Mouse (Mus musculus): ENCODE results near the gene Olfr1418. TPM values are rescaled to one million over a fixed set of nuclear protein-coding genes. Genes with fewer than 3 reads are reported as not detected.

Olfr1418 gene
- total and polyA plus RNA-seq, 3 experiments: 0.11 TPM; not detected in 2

DNA sequence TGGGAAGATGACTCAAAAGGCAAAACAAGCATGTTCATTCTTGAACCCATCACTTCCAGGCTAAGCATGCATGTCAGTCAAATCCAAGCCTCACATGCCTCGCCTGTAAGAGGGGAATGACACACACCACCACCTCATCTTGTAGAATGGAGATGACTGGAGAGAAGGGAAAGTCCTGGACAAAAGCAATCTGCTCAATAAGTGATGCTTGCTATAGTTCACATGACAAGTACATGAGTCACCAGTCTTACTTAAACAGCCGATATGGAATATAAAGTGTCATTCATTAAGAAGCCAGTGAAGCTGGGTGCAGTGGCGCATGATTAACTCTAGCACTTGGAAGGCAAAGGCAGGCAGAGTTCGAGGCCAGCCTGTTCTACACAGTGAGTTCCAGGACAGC is 47.7 kb downstream of the Olfr1418 start:
- Histone ChIP-seq H3K36me3 (replicated peaks) (no peaks in the 10 kb centered on the region), H3K4me1 (ENCODE audit: insufficient read depth, low read depth, low read length) (no peaks in the 10 kb centered on the region), H3K9me3 (replicated peaks) (no peaks in the 10 kb centered on the region), H3K27me3 (ENCODE audit: insufficient read depth, low read length) (peaks cover 39% of the 10 kb centered on the region), H3K4me3 (ENCODE audit: low read depth, low read length) (no peak overlapping the region)
- ATAC-seq (ENCODE audit: extremely low read depth, insufficient number of reproducible peaks, low FRiP score, poor library complexity, severe bottlenecking) (no peak), DNase-seq (ENCODE audit: low spot score) (no peak)
- TF ChIP-seq GATA2 (IDR thresholded peaks at IDR 0.05; ENCODE audit: borderline replicate concordance, low read depth, low read length): no peak

DNA sequence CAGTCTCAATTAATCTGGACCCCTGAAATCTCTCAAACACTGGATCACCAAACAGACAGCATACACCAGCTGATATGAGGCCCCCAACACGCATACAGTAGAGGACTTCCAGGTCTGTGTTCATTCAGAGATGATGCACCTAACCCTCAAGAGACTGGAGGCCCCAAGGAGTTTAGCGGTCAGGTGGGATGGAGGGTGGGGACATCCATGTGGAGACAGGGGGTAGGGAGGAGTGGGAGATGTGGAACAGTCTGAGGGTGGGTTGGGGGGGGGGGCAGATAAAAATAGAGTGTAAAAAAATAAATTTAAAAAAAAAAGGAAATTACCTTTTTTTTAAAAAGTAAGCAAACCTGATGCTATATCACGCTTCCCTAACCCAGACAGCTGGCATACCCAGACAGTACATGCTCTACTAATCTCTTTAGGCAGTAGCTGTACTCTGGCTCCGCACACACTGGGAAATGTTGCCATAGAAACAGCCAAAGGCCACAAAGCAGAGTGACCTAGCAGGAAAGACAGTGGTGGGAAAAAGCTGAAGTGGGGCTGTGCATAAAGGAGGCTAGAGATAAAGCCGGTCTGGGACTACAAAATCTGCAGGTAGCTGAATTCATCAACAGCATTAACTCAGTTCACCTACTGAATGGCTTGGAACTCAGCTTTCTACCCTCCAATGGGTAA is 49.0 kb downstream of the Olfr1418 start:
- Histone ChIP-seq H3K4me1 (ENCODE audit: insufficient read depth, low read depth, low read length) (peaks cover 4% of the 10 kb centered on the region; the same call in 1 of the 2 replicates), H3K27me3 (ENCODE audit: insufficient read depth, low read length) (peaks cover 37% of the 10 kb centered on the region), H3K9me3 (replicated peaks) (no peaks in the 10 kb centered on the region), H3K4me3 (ENCODE audit: low read depth, low read length) (no peak overlapping the region), H3K36me3 (replicated peaks) (no peaks in the 10 kb centered on the region)
- ATAC-seq (ENCODE audit: extremely low read depth, insufficient number of reproducible peaks, low FRiP score, poor library complexity, severe bottlenecking) (no peak), DNase-seq (ENCODE audit: low spot score) (no peak)
- TF ChIP-seq POLR2AphosphoS5 (IDR thresholded peaks at IDR 0.05; ENCODE audit: insufficient replicate concordance, low read depth, low read length): no peak
- TF ChIP-seq CTCF (IDR thresholded peaks at IDR 0.05; ENCODE audit: low read depth, low read length): no peak
- no peak for TF ChIP-seq GATA1 (IDR thresholded peaks at IDR 0.05; ENCODE audit: borderline replicate concordance, low read length)
- TF ChIP-seq GATA2 (IDR thresholded peaks at IDR 0.05; ENCODE audit: borderline replicate concordance, low read depth, low read length): no peak
- no peak for TF ChIP-seq TAL1 (conservative IDR thresholded peaks at IDR 0.05; ENCODE audit: low read depth, low read length)

DNA sequence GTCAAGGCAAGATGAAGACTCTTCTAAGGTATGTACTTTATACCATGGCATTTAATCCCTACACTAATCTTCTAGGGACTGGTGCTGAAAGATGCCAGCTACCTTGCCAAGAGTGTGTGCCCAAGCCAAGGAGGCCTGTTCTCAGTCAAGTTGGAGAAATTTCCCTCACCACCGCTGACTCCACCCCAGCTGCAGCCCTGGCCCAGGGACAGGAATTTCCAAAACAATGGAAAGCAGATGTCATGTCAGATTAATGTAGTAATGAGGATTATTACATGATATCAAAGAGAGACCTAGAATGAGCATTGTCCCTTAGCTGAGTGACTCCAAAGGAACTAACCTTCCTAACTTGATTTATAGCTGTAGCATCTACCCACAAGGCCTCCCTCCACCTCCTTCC is 50.0 kb downstream of the Olfr1418 start:
- no peaks in the 10 kb centered on the region for H3K36me3 ChIP-seq (replicated peaks)
- TF ChIP-seq CTCF (IDR thresholded peaks at IDR 0.05; ENCODE audit: low read depth, low read length) (no peak), GATA2 (IDR thresholded peaks at IDR 0.05; ENCODE audit: borderline replicate concordance, low read depth, low read length) (no peak), POLR2AphosphoS5 (IDR thresholded peaks at IDR 0.05; ENCODE audit: insufficient replicate concordance, low read depth, low read length) (no peak), GATA1 (IDR thresholded peaks at IDR 0.05; ENCODE audit: borderline replicate concordance, low read length) (no peak), TAL1 (conservative IDR thresholded peaks at IDR 0.05; ENCODE audit: low read depth, low read length) (no peak)
- DNase-seq (ENCODE audit: low spot score): no peak
- peaks cover 4% of the 10 kb centered on the region; the same call in 1 of the 2 replicates for H3K4me1 ChIP-seq (ENCODE audit: insufficient read depth, low read depth, low read length)
- H3K9me3 ChIP-seq (replicated peaks): no peaks in the 10 kb centered on the region
- no peak overlapping the region for H3K4me3 ChIP-seq (ENCODE audit: low read depth, low read length)
- ATAC-seq (ENCODE audit: extremely low read depth, insufficient number of reproducible peaks, low FRiP score, poor library complexity, severe bottlenecking): no peak
- H3K27me3 ChIP-seq (ENCODE audit: insufficient read depth, low read length): peaks cover 35% of the 10 kb centered on the region

DNA sequence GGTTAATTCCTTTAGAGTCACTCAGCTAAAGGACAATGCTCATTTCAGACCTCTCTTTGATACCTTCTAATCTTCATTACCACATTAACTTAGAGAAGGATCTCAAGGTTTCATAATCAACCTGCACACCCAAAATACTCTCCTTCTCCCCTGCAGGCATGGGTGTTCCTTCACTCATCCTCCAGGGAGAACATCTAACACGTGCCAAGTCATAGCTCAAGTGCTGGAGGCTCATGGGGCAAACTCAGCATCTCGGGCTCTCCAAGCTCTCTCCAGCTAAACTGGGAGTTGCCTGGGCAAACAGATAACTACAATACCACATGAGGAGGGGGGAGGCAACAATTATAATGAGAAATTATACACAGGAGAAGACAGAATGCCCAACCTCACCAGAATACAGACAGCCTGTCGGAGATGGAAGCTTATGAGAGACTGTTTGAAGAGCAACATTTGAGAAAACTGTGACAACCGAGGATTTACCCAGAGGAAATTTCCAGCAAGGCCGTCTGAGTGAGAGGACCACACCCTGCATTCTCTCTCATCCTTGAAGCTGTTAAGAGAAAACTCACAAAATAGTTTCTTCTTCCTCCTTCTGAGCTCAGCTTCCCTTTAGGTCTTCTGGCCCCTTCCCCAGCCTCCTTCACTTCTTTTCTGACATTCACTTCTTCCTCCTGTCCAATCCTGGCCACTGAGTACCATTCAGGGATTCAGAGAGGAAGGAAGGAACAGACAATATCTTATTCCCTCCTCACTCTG is 50.7 kb downstream of the Olfr1418 start:
- ATAC-seq (ENCODE audit: extremely low read depth, insufficient number of reproducible peaks, low FRiP score, poor library complexity, severe bottlenecking): no peak
- no peak overlapping the region for H3K4me3 ChIP-seq (ENCODE audit: low read depth, low read length)
- peaks cover 4% of the 10 kb centered on the region; the same call in 1 of the 2 replicates for H3K4me1 ChIP-seq (ENCODE audit: insufficient read depth, low read depth, low read length)
- H3K36me3 ChIP-seq (replicated peaks): no peaks in the 10 kb centered on the region
- no peak for TF ChIP-seq TAL1 (conservative IDR thresholded peaks at IDR 0.05; ENCODE audit: low read depth, low read length)
- TF ChIP-seq POLR2AphosphoS5 (IDR thresholded peaks at IDR 0.05; ENCODE audit: insufficient replicate concordance, low read depth, low read length): no peak
- TF ChIP-seq GATA1 (IDR thresholded peaks at IDR 0.05; ENCODE audit: borderline replicate concordance, low read length): no peak
- TF ChIP-seq CTCF (IDR thresholded peaks at IDR 0.05; ENCODE audit: low read depth, low read length): no peak
- no peak for TF ChIP-seq GATA2 (IDR thresholded peaks at IDR 0.05; ENCODE audit: borderline replicate concordance, low read depth, low read length)
- no peak for DNase-seq (ENCODE audit: low spot score)
- no peaks in the 10 kb centered on the region for H3K9me3 ChIP-seq (replicated peaks)
- peaks cover 34% of the 10 kb centered on the region for H3K27me3 ChIP-seq (ENCODE audit: insufficient read depth, low read length)

DNA sequence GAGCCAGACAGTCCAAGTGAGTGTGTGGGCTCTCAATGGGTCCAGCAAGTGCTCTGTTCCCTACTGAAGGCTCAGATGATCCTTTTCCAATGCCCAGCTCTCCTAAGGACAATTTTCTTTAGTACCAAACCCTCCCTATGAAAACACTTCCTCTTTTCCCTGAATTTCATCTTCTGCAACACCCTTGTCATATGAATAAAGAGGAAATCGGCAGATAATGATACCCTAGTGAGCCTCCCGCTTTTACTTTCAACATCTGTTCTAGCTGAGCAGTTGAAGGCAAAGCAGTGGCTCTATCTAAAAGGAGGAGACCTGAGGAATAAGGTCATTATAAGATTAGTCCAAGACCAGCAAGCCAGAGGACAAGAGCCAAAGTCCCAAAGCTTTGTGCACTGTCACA is 52.4 kb downstream of the Olfr1418 start:
- no peaks in the 10 kb centered on the region for H3K36me3 ChIP-seq (replicated peaks)
- TF ChIP-seq POLR2AphosphoS5 (IDR thresholded peaks at IDR 0.05; ENCODE audit: insufficient replicate concordance, low read depth, low read length) (no peak), GATA1 (IDR thresholded peaks at IDR 0.05; ENCODE audit: borderline replicate concordance, low read length) (no peak), TAL1 (conservative IDR thresholded peaks at IDR 0.05; ENCODE audit: low read depth, low read length) (no peak), CTCF (IDR thresholded peaks at IDR 0.05; ENCODE audit: low read depth, low read length) (no peak), GATA2 (IDR thresholded peaks at IDR 0.05; ENCODE audit: borderline replicate concordance, low read depth, low read length) (no peak)
- no peak for ATAC-seq (ENCODE audit: extremely low read depth, insufficient number of reproducible peaks, low FRiP score, poor library complexity, severe bottlenecking)
- H3K4me3 ChIP-seq (ENCODE audit: low read depth, low read length): no peak overlapping the region
- no peaks in the 10 kb centered on the region for H3K9me3 ChIP-seq (replicated peaks)
- peaks cover 4% of the 10 kb centered on the region; the same call in 1 of the 2 replicates for H3K4me1 ChIP-seq (ENCODE audit: insufficient read depth, low read depth, low read length)
- peaks cover 18% of the 10 kb centered on the region for H3K27me3 ChIP-seq (ENCODE audit: insufficient read depth, low read length)
- DNase-seq (ENCODE audit: low spot score): no peak

DNA sequence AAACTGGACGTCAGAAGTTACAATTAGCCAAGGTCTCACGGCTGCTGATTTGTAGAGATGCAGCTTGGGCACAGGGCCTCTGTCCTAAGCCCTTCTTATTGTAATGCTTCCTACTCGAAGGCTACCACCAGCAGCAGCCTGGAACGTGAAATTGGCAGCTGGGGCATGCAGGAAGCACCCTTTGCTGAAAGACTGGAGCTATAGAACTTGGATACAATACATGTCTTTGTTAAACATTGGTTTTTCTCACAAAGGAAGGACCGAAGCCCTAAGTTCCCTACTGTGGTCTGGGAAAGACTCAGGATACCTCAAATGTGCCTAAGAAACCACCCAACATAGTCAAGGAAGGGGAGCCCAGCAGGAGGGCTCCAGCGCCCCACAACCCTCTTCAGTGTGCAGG is 53.0 kb downstream of the Olfr1418 start:
- no peaks in the 10 kb centered on the region for H3K9me3 ChIP-seq (replicated peaks)
- no peaks in the 10 kb centered on the region for H3K36me3 ChIP-seq (replicated peaks)
- peaks cover 16% of the 10 kb centered on the region for H3K27me3 ChIP-seq (ENCODE audit: insufficient read depth, low read length)
- ATAC-seq (ENCODE audit: extremely low read depth, insufficient number of reproducible peaks, low FRiP score, poor library complexity, severe bottlenecking): no peak
- TF ChIP-seq CTCF (IDR thresholded peaks at IDR 0.05; ENCODE audit: low read depth, low read length) (no peak), TAL1 (conservative IDR thresholded peaks at IDR 0.05; ENCODE audit: low read depth, low read length) (no peak), GATA2 (IDR thresholded peaks at IDR 0.05; ENCODE audit: borderline replicate concordance, low read depth, low read length) (no peak), POLR2AphosphoS5 (IDR thresholded peaks at IDR 0.05; ENCODE audit: insufficient replicate concordance, low read depth, low read length) (no peak), GATA1 (IDR thresholded peaks at IDR 0.05; ENCODE audit: borderline replicate concordance, low read length) (no peak)
- DNase-seq (ENCODE audit: low spot score): no peak
- peaks cover 4% of the 10 kb centered on the region; the same call in 1 of the 2 replicates for H3K4me1 ChIP-seq (ENCODE audit: insufficient read depth, low read depth, low read length)
- no peak overlapping the region for H3K4me3 ChIP-seq (ENCODE audit: low read depth, low read length)

Data from G1E (cell line).